Mouse (Mus musculus) WW6 (cell line): ENCODE measurements around the gene Tsc22d1.

ENCODE experiments used
- DNase-seq: peaks from one replicate; pipeline ENCODE4 v3.0.0-alpha.2; 2013; ENCODE audit warnings: low read depth, low spot score

Tsc22d1 gene

GRCm38 (mm10) chr14:76515620-76516019, 100.9 kb downstream of the Tsc22d1 start:
- DNase-seq = peak; percentile 75

GRCm38 (mm10) chr14:76518217-76518616, 103.5 kb downstream of the Tsc22d1 start:
- DNase-seq = no peak

- DNase-seq = no peak
Measured at GRCm38 (mm10) chr14:76520606-76521005, 105.8 kb downstream of the Tsc22d1 start.

GRCm38 (mm10) chr14:76521308-76521707, 106.5 kb downstream of the Tsc22d1 start:
- no peak for DNase-seq

GRCm38 (mm10) chr14:76523344-76523743, 108.6 kb downstream of the Tsc22d1 start:
- no peak for DNase-seq

- no peak for DNase-seq
Measured at GRCm38 (mm10) chr14:76526467-76526866, 111.7 kb downstream of the Tsc22d1 start.

- no peak for DNase-seq
Measured at GRCm38 (mm10) chr14:76527030-76527719, 112.4 kb downstream of the Tsc22d1 start.

- no peak for DNase-seq
Measured at GRCm38 (mm10) chr14:76527758-76528313, 113.1 kb downstream of the Tsc22d1 start.

- no peak for DNase-seq
Measured at GRCm38 (mm10) chr14:76528641-76529040, 113.9 kb downstream of the Tsc22d1 start.

GRCm38 (mm10) chr14:76531027-76531660, 116.4 kb downstream of the Tsc22d1 start:
- DNase-seq = no peak

- DNase-seq = no peak
Measured at GRCm38 (mm10) chr14:76532257-76533169, 117.8 kb downstream of the Tsc22d1 start.

GRCm38 (mm10) chr14:76533170-76533815, 118.5 kb downstream of the Tsc22d1 start:
- no peak for DNase-seq

GRCm38 (mm10) chr14:76535096-76535495, 120.3 kb downstream of the Tsc22d1 start:
- no peak for DNase-seq

- no peak for DNase-seq
Measured at GRCm38 (mm10) chr14:76536921-76537320, 122.2 kb downstream of the Tsc22d1 start.

GRCm38 (mm10) chr14:76540005-76540670, 125.4 kb downstream of the Tsc22d1 start:
- no peak for DNase-seq

GRCm38 (mm10) chr14:76541341-76541740, 126.6 kb downstream of the Tsc22d1 start:
- DNase-seq = no peak

- DNase-seq = no peak
Measured at GRCm38 (mm10) chr14:76544136-76544535, 129.4 kb downstream of the Tsc22d1 start.

GRCm38 (mm10) chr14:76555263-76556030, 140.7 kb downstream of the Tsc22d1 start:
- no peak for DNase-seq

- DNase-seq = no peak
Measured at GRCm38 (mm10) chr14:76556031-76556851, 141.5 kb downstream of the Tsc22d1 start.
